Mouse (Mus musculus) urinary bladder, adult 2 months (tissue): ENCODE measurements around the gene Ocln. TPM values are rescaled to one million over a fixed set of nuclear protein-coding genes. Genes with fewer than 3 reads are reported as not detected.
"Not testable (repeated sequence)": the region's sequence is repeated elsewhere in the genome, so short reads cannot be mapped to it uniquely, and the experiment has no call there.

Experiments
- DNase-seq: peaks from one replicate; pipeline ENCODE4 v3.0.0; 2022; ENCODE audit warnings: low spot score
- polyA plus RNA-seq: library from polyadenylated mRNA; depleted of rRNA; stranded (reverse); fragments of >200 nt; gene quantifications from 2 replicates; pipeline ENCODE4 v1.2.3, GENCODE M21; 2012; rRNA removed

The Ocln gene
- polyA plus RNA-seq, 1 experiment, result 11.1 TPM

DNA sequence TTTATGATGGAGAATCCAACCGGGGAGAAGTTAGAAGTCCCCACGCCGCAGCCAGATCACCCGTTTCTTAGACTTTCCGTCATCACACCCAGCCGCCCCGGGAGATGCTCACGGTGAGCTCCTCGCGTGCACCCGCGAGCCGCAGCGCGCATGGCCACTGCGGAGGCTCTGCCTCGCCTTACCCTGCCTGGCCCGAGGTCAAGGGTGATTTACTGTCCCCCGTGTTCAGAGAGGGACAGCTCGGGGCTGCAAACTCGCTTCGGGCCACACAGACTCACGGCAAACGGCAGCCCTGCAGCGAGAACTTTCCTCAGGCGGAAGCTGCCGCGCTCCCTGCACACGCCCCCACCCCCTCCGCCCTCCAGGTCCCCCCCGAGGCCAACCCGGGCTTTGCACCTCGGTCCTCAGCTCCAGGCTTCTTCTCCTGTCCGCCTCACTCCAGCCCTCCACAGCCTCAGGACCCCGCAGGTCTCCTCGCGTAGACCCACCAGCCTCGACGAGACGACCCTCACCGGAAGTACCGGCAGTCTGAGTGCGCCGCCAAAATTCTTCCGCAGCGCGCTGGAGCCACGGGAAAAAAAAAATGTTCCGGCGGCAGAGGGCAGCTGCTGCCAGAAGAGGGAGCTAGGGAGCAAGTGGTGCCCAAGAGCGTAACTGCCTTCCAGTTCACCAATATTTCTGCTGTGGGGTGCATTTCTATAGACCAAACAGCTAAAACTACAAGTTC is 60.3 kb downstream of the Ocln start, which contains the start of gene Gtf2h2:
Gene Gtf2h2, minus strand, starts transcription at position 519 of the 727 bp plus-strand sequence.
- DNase-seq, result peak; percentile 87

DNA sequence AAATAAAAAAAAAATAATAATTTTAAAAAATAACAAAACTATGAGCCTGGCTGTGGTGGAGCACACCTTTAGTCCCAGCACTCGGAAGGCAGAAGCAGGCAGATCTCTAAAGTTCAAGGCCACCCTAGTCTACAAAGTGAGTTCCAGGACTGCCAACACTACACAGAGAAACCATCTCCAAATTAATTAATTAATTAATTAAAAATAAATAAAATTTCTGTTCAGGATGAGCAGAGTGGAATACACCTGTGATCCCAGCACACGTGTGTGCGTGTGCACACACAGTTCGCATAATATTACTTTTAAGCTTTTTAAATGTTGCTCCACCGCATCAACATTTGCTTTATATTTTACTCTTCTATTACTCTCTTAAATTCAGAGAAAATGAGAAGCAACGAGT is 60.9 kb downstream of the Ocln start:
- no peak for DNase-seq

DNA sequence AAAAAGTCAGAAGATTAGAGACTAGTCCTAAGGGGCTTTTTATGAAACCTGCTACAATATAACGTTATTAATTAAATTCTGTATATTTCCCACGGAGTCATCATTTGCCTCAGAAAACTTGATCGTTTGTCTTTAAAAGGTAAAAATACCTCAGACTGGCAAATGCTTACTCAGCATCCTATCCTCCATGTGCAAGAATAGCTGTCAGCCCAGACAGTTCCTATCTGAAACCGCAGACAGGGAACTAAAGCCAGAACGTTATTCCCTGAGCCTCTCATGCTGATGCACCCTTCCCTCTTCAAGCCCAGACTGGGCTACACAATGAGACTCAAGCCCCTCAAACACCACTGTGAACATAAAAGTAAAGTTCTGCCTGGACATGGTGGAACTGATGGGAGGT is 62.1 kb downstream of the Ocln start:
- DNase-seq, result no peak

DNA sequence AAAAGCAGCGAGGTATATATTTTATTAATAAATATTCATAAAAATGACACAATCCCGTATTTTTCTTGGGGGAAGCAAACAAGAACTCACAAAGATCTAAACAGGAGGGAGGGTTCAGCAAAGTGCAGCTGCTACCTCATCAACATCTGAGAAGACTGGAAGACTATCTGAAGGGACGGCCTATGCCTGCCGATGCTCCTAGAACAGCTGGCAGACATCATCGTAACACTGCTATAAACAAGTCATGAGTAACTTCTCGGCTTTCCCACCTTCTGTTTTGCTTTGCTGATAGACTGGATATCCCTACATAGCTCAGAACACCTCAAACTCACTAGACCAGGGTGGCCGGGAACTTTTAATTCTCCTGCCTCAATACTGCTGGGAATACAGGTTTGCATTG is 68.9 kb downstream of the Ocln start:
- DNase-seq, result no peak

DNA sequence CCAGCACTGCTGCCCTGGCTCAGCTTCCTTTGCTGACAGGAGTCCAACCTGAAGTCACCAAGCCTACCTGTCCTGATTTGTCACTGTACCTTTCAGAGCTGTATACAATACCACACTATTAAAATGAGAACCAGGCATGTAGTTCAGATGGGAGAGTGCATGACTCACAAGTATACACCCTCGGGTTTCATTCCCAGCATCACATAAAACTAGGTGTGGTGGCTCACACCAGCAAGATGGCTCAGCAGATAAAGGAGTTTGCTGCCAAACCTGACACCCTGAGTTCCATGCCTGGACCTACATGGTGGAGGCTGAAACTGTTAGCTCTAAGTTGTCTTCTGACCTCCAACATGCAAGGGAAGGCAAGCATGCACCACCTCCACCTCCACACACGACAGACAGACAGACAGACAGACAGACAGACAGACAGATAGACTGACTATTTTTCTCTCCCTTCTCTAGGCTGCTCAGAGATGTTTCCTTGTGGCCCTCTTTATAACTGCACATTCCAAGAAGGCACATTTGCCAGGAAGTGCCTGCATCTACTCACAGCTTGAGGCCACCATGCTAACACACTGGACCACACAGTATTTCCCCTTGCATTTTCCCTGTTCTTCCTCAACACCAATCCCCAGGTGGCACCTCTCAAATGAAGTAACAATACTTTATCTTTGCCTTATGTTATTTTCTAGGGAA is 88.8 kb downstream of the Ocln start:
- DNase-seq, result no peak

DNA sequence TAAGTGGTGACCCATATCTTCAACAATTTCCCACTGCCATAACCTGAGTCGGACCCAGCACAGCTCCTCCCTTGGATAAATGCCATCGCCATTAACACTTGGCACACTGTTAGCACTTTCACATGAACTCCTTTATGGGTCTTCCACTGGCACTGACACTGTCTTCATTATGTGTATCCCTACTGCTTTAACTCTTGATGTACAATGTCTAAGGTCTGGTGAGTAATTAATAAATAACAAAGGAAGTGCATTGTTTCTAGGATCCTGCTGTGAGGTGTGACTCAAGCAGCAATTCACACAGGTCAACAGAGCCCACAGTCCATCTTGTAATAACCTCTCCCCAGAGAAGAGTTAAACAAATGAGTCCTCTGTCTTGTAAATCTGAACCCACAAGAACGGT is 91.2 kb downstream of the Ocln start:
- no peak for DNase-seq

DNA sequence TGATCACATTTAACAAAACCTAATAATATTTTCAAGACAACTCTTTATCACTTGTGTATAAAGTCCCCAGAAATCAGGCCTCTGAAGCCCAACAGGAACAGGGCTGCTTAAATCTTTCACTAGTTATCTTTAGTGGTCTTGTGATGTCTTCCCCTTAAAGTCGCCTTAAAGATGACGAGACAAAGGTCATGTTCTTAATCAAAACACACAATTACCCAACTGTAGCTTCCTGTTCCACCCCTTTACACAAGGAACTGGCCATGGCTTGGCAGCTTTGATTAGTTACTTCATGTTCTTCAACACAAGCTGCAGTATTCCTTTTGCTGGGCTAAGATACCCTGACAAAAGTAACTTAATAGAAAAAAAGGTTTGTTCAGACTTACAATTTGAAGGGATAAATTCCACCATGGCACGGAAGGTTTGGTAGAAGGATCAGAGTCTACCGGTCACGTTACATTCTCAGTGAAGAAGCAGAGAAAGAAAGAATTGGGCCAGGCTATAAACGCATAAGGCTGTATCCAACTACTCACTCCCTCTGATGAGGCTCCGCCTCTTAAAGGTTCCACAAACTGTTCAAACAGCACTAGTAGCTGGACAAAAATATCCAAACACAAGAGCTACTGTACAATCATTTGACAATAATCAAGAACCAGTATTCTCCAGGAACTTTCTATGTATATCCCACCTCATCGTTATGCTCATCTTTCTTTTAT is 99.9 kb downstream of the Ocln start, which contains the start of gene Naip1:
Gene Naip1, minus strand, starts transcription at position 455 of the 713 bp plus-strand sequence.
- DNase-seq, result not testable (repeated sequence)

DNA sequence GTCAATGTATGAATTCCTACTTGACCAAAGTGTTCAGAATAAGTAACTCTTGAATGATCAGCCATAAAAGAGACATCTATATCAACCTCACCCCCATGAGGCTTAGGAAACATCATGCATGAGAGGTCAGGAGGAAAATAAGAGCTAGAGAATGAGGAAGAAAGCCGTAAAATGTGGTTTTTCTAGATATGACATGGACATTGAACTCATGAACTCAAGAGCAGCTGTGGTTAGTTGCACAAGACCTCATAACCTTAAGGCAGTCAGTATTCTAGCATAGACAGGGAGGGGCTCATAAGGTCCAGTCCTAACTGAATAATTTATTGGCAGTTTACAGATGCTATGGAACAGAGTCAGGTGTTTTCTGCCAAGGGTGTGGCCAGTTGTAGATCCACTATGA is 103.0 kb downstream of the Ocln start:
- DNase-seq, result no peak

Other genes starting within 250 kb of the Ocln start
- gene Naip6, start 235.0 kb downstream of the Ocln start, polyA plus RNA-seq, result 11.8 and 13.8 TPM in 2 replicates
- gene Naip1, start 99.8 kb downstream of the Ocln start, polyA plus RNA-seq, result 0.04 and 0.07 TPM in 2 replicates
- gene Gtf2h2, start 60.1 kb downstream of the Ocln start, polyA plus RNA-seq, result 38.1 and 46.5 TPM in 2 replicates
- 13.9 and 14.9 TPM in 2 replicates for gene Marveld2, start 64.3 kb upstream of the Ocln start, polyA plus RNA-seq
- 122 and 135 TPM in 2 replicates for gene Ak6, start 98.3 kb upstream of the Ocln start, polyA plus RNA-seq
- 13.9 and 14.5 TPM in 2 replicates for gene Rad17, start 98.3 kb upstream of the Ocln start, polyA plus RNA-seq
- 8.3 and 8.7 TPM in 2 replicates for gene Taf9, start 98.9 kb upstream of the Ocln start, polyA plus RNA-seq
- 8.8 and 9.1 TPM in 2 replicates for gene Ccdc125, start 117.0 kb upstream of the Ocln start, polyA plus RNA-seq
- 27.4 and 33.6 TPM in 2 replicates for gene Cdk7, start 178.2 kb upstream of the Ocln start, polyA plus RNA-seq
- gene Mrps36, start 191.9 kb upstream of the Ocln start, polyA plus RNA-seq, result 75.0 and 84.5 TPM in 2 replicates
- gene Cenph, start 223.2 kb upstream of the Ocln start, polyA plus RNA-seq, result 0.88 and 1.6 TPM in 2 replicates
- 3.1 and 3.2 TPM in 2 replicates for gene Ccnb1, start 233.9 kb upstream of the Ocln start, polyA plus RNA-seq